9 mouse cellular contexts compared by ENCODE assay signal in genomic region chr1:134829635-134830034, GRCm38 (mm10).
DNase-seq lines count a peak whose midpoint lies in the region; ATAC-seq and TF ChIP-seq lines count a peak whose summit lies in the region.
"Had no signal": no experiment of that assay in that cellular context is flagged by ENCODE, and none has a peak within 500 bp of the region (broad histone marks: within the 10 kb centered on the region; RNA-seq: fewer than 3 reads in every experiment).

No protein-coding gene starts in this region.

- H3K4me2 ChIP-seq in hindbrain, postnatal 0 days (ENCODE audit: low read depth, low read length): no peak overlapping the region
- H3K4me2 ChIP-seq in hindbrain, embryonic 11.5 days (replicated peaks; ENCODE audit: low read depth, low read length): no peak overlapping the region
- no peak overlapping the region for H3K4me2 ChIP-seq in lung, embryonic 15.5 days
- H3K4me2 ChIP-seq: liver, embryonic 13.5 days had no signal

- peak; percentile 73 for TF ChIP-seq CTCF in hindbrain, postnatal 0 days (IDR thresholded peaks at IDR 0.05; ENCODE audit: low read depth)

- H3K4me3 ChIP-seq in hindbrain, postnatal 0 days (ENCODE audit: low read length): no peak overlapping the region
- H3K4me3 ChIP-seq in hindbrain, embryonic 11.5 days (ENCODE audit: low read depth, low read length): no peak overlapping the region
- H3K4me3 ChIP-seq in lung, embryonic 15.5 days: no peak overlapping the region
- H3K4me3 ChIP-seq: liver, embryonic 13.5 days had no signal

- 48% methylated on average over 4 of the region's 4 CpGs for WGBS in hindbrain, postnatal 0 days
- 66% methylated on average over 4 of the region's 4 CpGs for WGBS in hindbrain, embryonic 11.5 days
- WGBS in lung, embryonic 15.5 days: 24% methylated on average over 4 of the region's 4 CpGs

- H3K9me3 ChIP-seq in hindbrain, postnatal 0 days (ENCODE audit: low read length): no peaks in the 10 kb centered on the region
- H3K9me3 ChIP-seq in hindbrain, embryonic 11.5 days (ENCODE audit: control insufficient read depth, low read length): no peaks in the 10 kb centered on the region
- no peaks in the 10 kb centered on the region for H3K9me3 ChIP-seq in lung, embryonic 15.5 days
- H3K9me3 ChIP-seq: liver, embryonic 13.5 days had no signal

- H3K4me1 ChIP-seq in hindbrain, postnatal 0 days (ENCODE audit: insufficient read depth, low read length): no peaks in the 10 kb centered on the region
- no peaks in the 10 kb centered on the region for H3K4me1 ChIP-seq in hindbrain, embryonic 11.5 days (replicated peaks; ENCODE audit: control insufficient read depth, insufficient read depth, low read length)
- peaks cover 5% of the 10 kb centered on the region; the same call in 1 of the 2 replicates for H3K4me1 ChIP-seq in lung, embryonic 15.5 days
- H3K4me1 ChIP-seq: liver, embryonic 13.5 days had no signal

- DNase-seq in hindbrain, postnatal 0 days (ENCODE audit: low spot score): peak; percentile 74
- no peak for DNase-seq in hindbrain, embryonic 11.5 days (ENCODE audit: low spot score)
- peak; percentile 16 for DNase-seq in R1 (ENCODE audit: low read depth, low spot score)
- peak; percentile 55 for DNase-seq in embryo, embryonic 11 days
- no peak for DNase-seq in spleen, postnatal 10 days (ENCODE audit: low spot score in 2 of 2)
- DNase-seq in gastrocnemius, postnatal 4 days (ENCODE audit: low spot score in 2 of 2): no peak
- no peak for DNase-seq in spleen, adult 18-20 months
- DNase-seq: liver, embryonic 13.5 days had no signal

- ATAC-seq in hindbrain, postnatal 0 days: no peak
- ATAC-seq in hindbrain, embryonic 11.5 days (ENCODE audit: low FRiP score): no peak
- peak; percentile 72 for ATAC-seq in lung, embryonic 15.5 days (ENCODE audit: borderline replicate concordance, extremely low read depth, low FRiP score, low TSS enrichment)

- H3K27me3 ChIP-seq in hindbrain, postnatal 0 days (ENCODE audit: insufficient read depth, low read length): no peaks in the 10 kb centered on the region
- H3K27me3 ChIP-seq in hindbrain, embryonic 11.5 days (ENCODE audit: control insufficient read depth, insufficient read depth, low read length): no peaks in the 10 kb centered on the region
- no peaks in the 10 kb centered on the region for H3K27me3 ChIP-seq in lung, embryonic 15.5 days
- H3K27me3 ChIP-seq: liver, embryonic 13.5 days had no signal

- peaks cover 18% of the 10 kb centered on the region for H3K36me3 ChIP-seq in hindbrain, postnatal 0 days (ENCODE audit: insufficient read depth, low read length)
- H3K36me3 ChIP-seq in hindbrain, embryonic 11.5 days (ENCODE audit: control insufficient read depth, insufficient read depth, low read length): no peaks in the 10 kb centered on the region
- peaks cover 5% of the 10 kb centered on the region; the same call in 1 of the 2 replicates for H3K36me3 ChIP-seq in lung, embryonic 15.5 days

- H3K27ac ChIP-seq in hindbrain, postnatal 0 days: no peak overlapping the region
- no peak overlapping the region for H3K27ac ChIP-seq in hindbrain, embryonic 11.5 days (ENCODE audit: low read depth, low read length)
- H3K27ac ChIP-seq in lung, embryonic 15.5 days: no peak overlapping the region; the same call in 1 of the 2 replicates
- H3K27ac ChIP-seq: liver, embryonic 13.5 days had no signal

- H3K9ac ChIP-seq in hindbrain, postnatal 0 days (replicated peaks; ENCODE audit: low read length): no peak overlapping the region
- H3K9ac ChIP-seq in hindbrain, embryonic 11.5 days (ENCODE audit: low read depth, low read length): no peak overlapping the region
- no peak overlapping the region for H3K9ac ChIP-seq in lung, embryonic 15.5 days
- H3K9ac ChIP-seq: liver, embryonic 13.5 days had no signal

Comparison
In these comparisons a context has a peak if more than half of its experiments do, and no peak if none do; other contexts are left out.
1. DNase-seq: peak in hindbrain, postnatal 0 days (single experiment), R1 (single experiment) and embryo, embryonic 11 days (single experiment); none in hindbrain, embryonic 11.5 days (single experiment), spleen, postnatal 10 days (0 of 2), gastrocnemius, postnatal 4 days (0 of 2) and spleen, adult 18-20 months (0 of 2).